Mouse (Mus musculus): ENCODE measurements at regions not wholly inside any gene's neighbourhood (a gene's known extent, or its start where the extent isn't known, plus 50 kb on each side); places are given as distances from the start of the nearest gene placed in this dataset.

DNA sequence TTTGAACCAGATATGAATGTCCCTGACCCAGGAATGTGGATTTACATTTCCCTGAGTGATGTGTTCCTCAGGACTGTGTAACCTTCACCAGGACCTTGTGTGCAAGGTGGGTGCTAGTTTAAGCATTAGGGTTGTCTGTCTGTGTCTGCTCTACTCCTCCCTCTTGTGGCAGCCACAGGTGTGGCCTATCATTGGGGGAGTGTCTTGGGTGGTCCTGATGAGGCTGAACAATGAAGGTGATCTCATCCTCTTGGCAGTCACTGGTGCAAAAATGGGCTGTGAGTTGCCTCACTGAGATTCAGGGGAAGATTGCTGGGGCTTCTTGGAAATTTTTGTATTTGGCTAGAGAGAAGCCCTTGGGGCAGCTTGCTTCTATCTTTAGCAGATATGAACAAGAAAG lies 179.4 kb upstream of the Ube2e1 start:
- no peaks in the 10 kb centered on the region for H3K79me2 ChIP-seq (ENCODE audit: control insufficient read depth, insufficient read depth)
- no peak overlapping the region for H3ac ChIP-seq (ENCODE audit: control insufficient read depth, insufficient read length, low read depth)
- no peak overlapping the region for H3K4me3 ChIP-seq (ENCODE audit: insufficient read depth, poor library complexity, severe bottlenecking)
- no peaks in the 10 kb centered on the region for H3K79me3 ChIP-seq (ENCODE audit: low read depth)
- no peaks in the 10 kb centered on the region for H3K27me3 ChIP-seq (ENCODE audit: control insufficient read depth, insufficient read depth, insufficient read length)
- TF ChIP-seq MAX (IDR thresholded peaks at IDR 0.05) (no peak), USF1 (IDR thresholded peaks at IDR 0.05; ENCODE audit: low read depth) (no peak), MYOD1 (IDR thresholded peaks at IDR 0.05; ENCODE audit: control insufficient read depth, insufficient read length, low read depth) (no peak), CTCF (IDR thresholded peaks at IDR 0.05; ENCODE audit: control insufficient read depth, insufficient read depth, insufficient read length) (no peak), MYOG (IDR thresholded peaks at IDR 0.05; ENCODE audit: control insufficient read depth, extremely low read depth, insufficient read length) (no peak), FOSL1 (IDR thresholded peaks at IDR 0.05; ENCODE audit: insufficient read depth, low read length, poor library complexity, severe bottlenecking) (no peak), CEBPB (IDR thresholded peaks at IDR 0.05; ENCODE audit: low read depth) (no peak)
- H3K36me3 ChIP-seq (ENCODE audit: control insufficient read depth, insufficient read depth), result no peaks in the 10 kb centered on the region

- no peaks in the 10 kb centered on the region for H3K79me3 ChIP-seq (ENCODE audit: low read depth)
- H3K27me3 ChIP-seq (ENCODE audit: control insufficient read depth, insufficient read depth, insufficient read length), result no peaks in the 10 kb centered on the region
- no peak overlapping the region for H3K4me3 ChIP-seq (ENCODE audit: insufficient read depth, poor library complexity, severe bottlenecking)
- H3K36me3 ChIP-seq (ENCODE audit: control insufficient read depth, insufficient read depth), result no peaks in the 10 kb centered on the region
- H3ac ChIP-seq (ENCODE audit: control insufficient read depth, insufficient read length, low read depth), result no peak overlapping the region
- no peaks in the 10 kb centered on the region for H3K79me2 ChIP-seq (ENCODE audit: control insufficient read depth, insufficient read depth)
- no peak for TF ChIP-seq CEBPB (IDR thresholded peaks at IDR 0.05; ENCODE audit: low read depth)
- TF ChIP-seq MAX (IDR thresholded peaks at IDR 0.05), result no peak
- no peak for TF ChIP-seq USF1 (IDR thresholded peaks at IDR 0.05; ENCODE audit: low read depth)
- no peak for TF ChIP-seq MYOG (IDR thresholded peaks at IDR 0.05; ENCODE audit: control insufficient read depth, extremely low read depth, insufficient read length)
- no peak for TF ChIP-seq MYOD1 (IDR thresholded peaks at IDR 0.05; ENCODE audit: control insufficient read depth, insufficient read length, low read depth)
- no peak for TF ChIP-seq FOSL1 (IDR thresholded peaks at IDR 0.05; ENCODE audit: insufficient read depth, low read length, poor library complexity, severe bottlenecking)
- no peak for TF ChIP-seq CTCF (IDR thresholded peaks at IDR 0.05; ENCODE audit: control insufficient read depth, insufficient read depth, insufficient read length)
Measured at GRCm38 (mm10) chr14:18508359-18508647, 176.6 kb upstream of the Ube2e1 start.

DNA sequence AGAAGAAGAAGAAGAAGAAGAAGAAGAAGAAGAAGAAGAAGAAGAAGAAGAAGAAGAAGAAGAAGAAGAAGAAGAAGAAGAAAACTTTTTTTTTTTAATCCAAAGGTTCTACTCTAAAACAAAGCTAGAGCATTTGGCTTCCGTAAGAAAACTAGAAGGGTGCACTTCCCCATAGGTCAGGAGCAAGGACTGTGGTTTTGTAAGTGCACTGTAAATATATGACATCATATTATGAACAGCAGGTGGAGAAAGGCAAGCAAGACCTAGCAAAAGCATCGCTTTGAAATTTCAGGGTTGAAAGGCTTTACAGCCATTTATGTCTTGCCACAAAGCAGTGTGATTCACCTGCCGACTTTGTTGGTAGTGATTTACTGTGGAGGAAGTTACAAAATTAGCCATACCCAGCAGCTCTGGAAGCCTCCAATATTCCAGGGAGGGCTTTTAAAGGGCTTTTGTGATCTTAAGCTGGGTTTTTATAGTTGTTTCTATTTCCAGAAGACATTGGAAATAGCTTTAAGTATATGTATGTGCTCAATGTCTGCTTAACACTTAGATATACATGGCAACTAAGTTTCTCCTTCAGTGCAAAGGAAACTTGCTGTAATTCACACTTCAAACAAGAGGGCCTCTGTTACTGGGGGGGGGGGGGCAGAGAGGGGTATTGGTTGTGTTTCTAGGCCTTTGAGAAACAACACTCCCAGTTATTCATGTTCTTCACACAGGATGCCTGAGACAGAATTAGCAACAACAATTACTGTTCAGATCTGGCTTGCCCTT lies 176.1 kb upstream of the Ube2e1 start:
- H3K79me3 ChIP-seq (ENCODE audit: low read depth), result no peaks in the 10 kb centered on the region
- no peaks in the 10 kb centered on the region for H3K79me2 ChIP-seq (ENCODE audit: control insufficient read depth, insufficient read depth)
- H3K36me3 ChIP-seq (ENCODE audit: control insufficient read depth, insufficient read depth), result no peaks in the 10 kb centered on the region
- TF ChIP-seq CEBPB (IDR thresholded peaks at IDR 0.05; ENCODE audit: low read depth), result no peak
- TF ChIP-seq FOSL1 (IDR thresholded peaks at IDR 0.05; ENCODE audit: insufficient read depth, low read length, poor library complexity, severe bottlenecking), result no peak
- TF ChIP-seq MYOG (IDR thresholded peaks at IDR 0.05; ENCODE audit: control insufficient read depth, extremely low read depth, insufficient read length), result no peak
- TF ChIP-seq MAX (IDR thresholded peaks at IDR 0.05), result no peak
- no peak for TF ChIP-seq USF1 (IDR thresholded peaks at IDR 0.05; ENCODE audit: low read depth)
- no peak for TF ChIP-seq CTCF (IDR thresholded peaks at IDR 0.05; ENCODE audit: control insufficient read depth, insufficient read depth, insufficient read length)
- no peak for TF ChIP-seq MYOD1 (IDR thresholded peaks at IDR 0.05; ENCODE audit: control insufficient read depth, insufficient read length, low read depth)
- no peak overlapping the region for H3K4me3 ChIP-seq (ENCODE audit: insufficient read depth, poor library complexity, severe bottlenecking)
- H3K27me3 ChIP-seq (ENCODE audit: control insufficient read depth, insufficient read depth, insufficient read length), result no peaks in the 10 kb centered on the region
- no peak overlapping the region for H3ac ChIP-seq (ENCODE audit: control insufficient read depth, insufficient read length, low read depth)

GRCm38 (mm10) chr14:18506168-18506567 lies 174.5 kb upstream of the Ube2e1 start:
- Histone ChIP-seq H3K4me3 (ENCODE audit: insufficient read depth, poor library complexity, severe bottlenecking) (no peak overlapping the region), H3ac (ENCODE audit: control insufficient read depth, insufficient read length, low read depth) (no peak overlapping the region), H3K79me3 (ENCODE audit: low read depth) (no peaks in the 10 kb centered on the region), H3K36me3 (ENCODE audit: control insufficient read depth, insufficient read depth) (no peaks in the 10 kb centered on the region), H3K79me2 (ENCODE audit: control insufficient read depth, insufficient read depth) (no peaks in the 10 kb centered on the region), H3K27me3 (ENCODE audit: control insufficient read depth, insufficient read depth, insufficient read length) (no peaks in the 10 kb centered on the region)
- TF ChIP-seq MYOG (IDR thresholded peaks at IDR 0.05; ENCODE audit: control insufficient read depth, extremely low read depth, insufficient read length) (no peak), USF1 (IDR thresholded peaks at IDR 0.05; ENCODE audit: low read depth) (no peak), CEBPB (IDR thresholded peaks at IDR 0.05; ENCODE audit: low read depth) (no peak), CTCF (IDR thresholded peaks at IDR 0.05; ENCODE audit: control insufficient read depth, insufficient read depth, insufficient read length) (no peak), MAX (IDR thresholded peaks at IDR 0.05) (no peak), FOSL1 (IDR thresholded peaks at IDR 0.05; ENCODE audit: insufficient read depth, low read length, poor library complexity, severe bottlenecking) (no peak), MYOD1 (IDR thresholded peaks at IDR 0.05; ENCODE audit: control insufficient read depth, insufficient read length, low read depth) (no peak)

- no peaks in the 10 kb centered on the region for H3K79me2 ChIP-seq (ENCODE audit: control insufficient read depth, insufficient read depth)
- no peaks in the 10 kb centered on the region for H3K36me3 ChIP-seq (ENCODE audit: control insufficient read depth, insufficient read depth)
- H3K4me3 ChIP-seq (ENCODE audit: insufficient read depth, poor library complexity, severe bottlenecking), result no peak overlapping the region
- no peak for TF ChIP-seq MYOD1 (IDR thresholded peaks at IDR 0.05; ENCODE audit: control insufficient read depth, insufficient read length, low read depth)
- TF ChIP-seq CTCF (IDR thresholded peaks at IDR 0.05; ENCODE audit: control insufficient read depth, insufficient read depth, insufficient read length), result no peak
- TF ChIP-seq MAX (IDR thresholded peaks at IDR 0.05), result no peak
- no peak for TF ChIP-seq CEBPB (IDR thresholded peaks at IDR 0.05; ENCODE audit: low read depth)
- TF ChIP-seq FOSL1 (IDR thresholded peaks at IDR 0.05; ENCODE audit: insufficient read depth, low read length, poor library complexity, severe bottlenecking), result no peak
- TF ChIP-seq MYOG (IDR thresholded peaks at IDR 0.05; ENCODE audit: control insufficient read depth, extremely low read depth, insufficient read length), result no peak
- no peak for TF ChIP-seq USF1 (IDR thresholded peaks at IDR 0.05; ENCODE audit: low read depth)
- no peak overlapping the region for H3ac ChIP-seq (ENCODE audit: control insufficient read depth, insufficient read length, low read depth)
- no peaks in the 10 kb centered on the region for H3K27me3 ChIP-seq (ENCODE audit: control insufficient read depth, insufficient read depth, insufficient read length)
- H3K79me3 ChIP-seq (ENCODE audit: low read depth), result no peaks in the 10 kb centered on the region
Measured at GRCm38 (mm10) chr14:18500249-18500832, 168.7 kb upstream of the Ube2e1 start.
